Mouse (Mus musculus): ENCODE results near the gene Jak1. TPM values are rescaled to one million over a fixed set of nuclear protein-coding genes. Genes with fewer than 3 reads are reported as not detected.

Gene Jak1
- polyA plus RNA-seq, 1 experiment from 2014 or later = 53.6 TPM

GRCm38 (mm10) chr4:101182603-101183011, 82.5 kb downstream of the Jak1 start:
- ATAC-seq (ENCODE audit: extremely low read depth, insufficient number of reproducible peaks, low FRiP score, low TSS enrichment) = no peak
- Histone ChIP-seq H3K36me3 (peaks cover 57% of the 10 kb centered on the region), H3K27ac (replicated peaks) (peak overlapping the region; percentile 76), H3K4me3 (no peak overlapping the region), H3K4me2 (0 out of 2 replicates have a peak overlapping the region, but pooled peaks have one; percentile 1), H3K9me3 (no peaks in the 10 kb centered on the region), H3K9ac (no peak overlapping the region), H3K4me1 (peaks cover 49% of the 10 kb centered on the region), H3K27me3 (replicated peaks) (no peaks in the 10 kb centered on the region)
- 45% methylated on average over 9 of the region's 9 CpGs for WGBS

DNA sequence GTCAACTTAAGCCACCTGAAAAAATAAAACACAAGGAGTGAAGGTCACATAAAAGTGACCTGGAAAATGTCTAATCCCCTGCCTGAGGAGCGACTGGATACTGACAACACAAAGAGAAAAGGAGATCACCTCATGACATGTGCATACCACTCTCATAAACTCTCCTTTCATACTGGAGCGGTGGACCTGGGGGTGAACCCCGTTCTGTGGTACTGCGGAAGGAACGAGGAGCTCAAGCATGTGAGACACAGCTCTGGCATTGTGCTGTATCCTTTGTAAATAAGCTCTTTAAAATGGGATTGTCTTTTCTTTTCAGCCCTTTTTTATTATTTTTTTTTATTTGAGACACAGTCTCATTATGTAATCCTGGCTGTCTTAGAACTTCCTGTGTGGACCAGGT, 84.4 kb downstream of the Jak1 start:
- no peak overlapping the region for H3K4me3 ChIP-seq
- H3K9ac ChIP-seq = no peak overlapping the region
- ATAC-seq (ENCODE audit: extremely low read depth, insufficient number of reproducible peaks, low FRiP score, low TSS enrichment) = no peak
- H3K9me3 ChIP-seq = no peaks in the 10 kb centered on the region
- H3K4me2 ChIP-seq = no peak overlapping the region
- WGBS = 52% methylated on average over 5 of the region's 5 CpGs
- no peaks in the 10 kb centered on the region for H3K27me3 ChIP-seq (replicated peaks)
- peak overlapping the region; percentile 16; the same call in 1 of the 2 replicates for H3K27ac ChIP-seq (replicated peaks)
- peaks cover 63% of the 10 kb centered on the region for H3K4me1 ChIP-seq
- peaks cover 48% of the 10 kb centered on the region for H3K36me3 ChIP-seq

DNA sequence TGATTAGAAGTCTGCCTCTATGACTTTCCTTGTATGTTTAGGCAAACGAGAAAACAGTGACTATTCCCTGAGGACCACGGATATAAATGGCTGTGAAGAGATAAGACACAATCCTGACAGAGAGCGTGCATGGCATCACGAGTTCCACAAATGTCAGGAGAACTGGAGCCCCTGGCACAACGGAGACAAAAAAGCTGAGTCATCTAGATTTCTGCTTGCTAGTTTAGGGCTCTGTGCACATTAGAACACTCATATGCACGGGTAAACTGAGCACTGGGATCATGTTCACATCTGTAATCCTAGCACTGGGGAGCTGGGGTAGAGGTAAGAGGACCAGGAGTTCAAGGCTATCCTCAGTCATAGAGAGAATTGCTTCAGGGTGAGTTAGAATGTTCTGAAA, 85.2 kb downstream of the Jak1 start:
- WGBS = 19% methylated on average over 6 of the region's 6 CpGs
- Histone ChIP-seq H3K27ac (replicated peaks) (peak overlapping the region; percentile 16; the same call in 1 of the 2 replicates), H3K36me3 (peaks cover 55% of the 10 kb centered on the region), H3K4me2 (no peak overlapping the region), H3K4me1 (peaks cover 66% of the 10 kb centered on the region), H3K9ac (no peak overlapping the region), H3K4me3 (no peak overlapping the region), H3K27me3 (replicated peaks) (no peaks in the 10 kb centered on the region), H3K9me3 (no peaks in the 10 kb centered on the region)
- ATAC-seq (ENCODE audit: extremely low read depth, insufficient number of reproducible peaks, low FRiP score, low TSS enrichment) = no peak

GRCm38 (mm10) chr4:101179076-101179475, 86.0 kb downstream of the Jak1 start:
- peaks cover 63% of the 10 kb centered on the region for H3K4me1 ChIP-seq
- H3K27ac ChIP-seq (replicated peaks) = no peak overlapping the region
- ATAC-seq (ENCODE audit: extremely low read depth, insufficient number of reproducible peaks, low FRiP score, low TSS enrichment) = no peak
- 55% methylated on average over 5 of the region's 5 CpGs for WGBS
- H3K4me2 ChIP-seq = no peak overlapping the region
- H3K4me3 ChIP-seq = no peak overlapping the region
- no peak overlapping the region for H3K9ac ChIP-seq
- no peaks in the 10 kb centered on the region for H3K27me3 ChIP-seq (replicated peaks)
- peaks cover 57% of the 10 kb centered on the region for H3K36me3 ChIP-seq
- no peaks in the 10 kb centered on the region for H3K9me3 ChIP-seq

DNA sequence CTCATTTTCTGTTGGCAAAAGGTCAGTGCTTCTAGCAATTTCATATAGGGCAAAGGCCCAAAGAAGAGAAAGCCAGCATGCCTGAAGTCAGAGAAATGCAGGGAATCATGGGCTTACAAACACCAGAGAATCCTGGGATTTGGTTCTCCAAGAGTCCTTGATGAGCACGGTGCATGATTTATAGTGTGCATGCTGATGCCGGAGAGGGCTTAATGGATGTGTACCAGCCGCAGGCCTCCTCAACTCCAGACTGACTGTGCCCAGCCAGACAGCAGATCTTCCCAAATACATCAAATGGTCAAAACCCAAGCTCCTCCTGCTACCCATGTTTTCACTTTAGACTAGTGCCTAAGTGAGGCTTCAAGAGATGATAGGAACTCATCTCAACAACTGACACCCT, 87.3 kb downstream of the Jak1 start:
- Histone ChIP-seq H3K36me3 (peaks cover 61% of the 10 kb centered on the region), H3K27me3 (replicated peaks) (no peaks in the 10 kb centered on the region), H3K4me1 (peaks cover 52% of the 10 kb centered on the region), H3K9me3 (no peaks in the 10 kb centered on the region), H3K4me3 (no peak overlapping the region), H3K4me2 (no peak overlapping the region), H3K9ac (no peak overlapping the region), H3K27ac (replicated peaks) (no peak overlapping the region)
- ATAC-seq (ENCODE audit: extremely low read depth, insufficient number of reproducible peaks, low FRiP score, low TSS enrichment) = no peak
- WGBS = 76% methylated on average over 3 of the region's 3 CpGs

- H3K9me3 ChIP-seq = no peaks in the 10 kb centered on the region
- H3K27ac ChIP-seq (replicated peaks) = peak overlapping the region; percentile 60
- no peak overlapping the region for H3K4me2 ChIP-seq
- peaks cover 64% of the 10 kb centered on the region for H3K36me3 ChIP-seq
- no peak overlapping the region for H3K9ac ChIP-seq
- peaks cover 42% of the 10 kb centered on the region for H3K4me1 ChIP-seq
- WGBS = 19% methylated on average over 6 of the region's 6 CpGs
- H3K27me3 ChIP-seq (replicated peaks) = no peaks in the 10 kb centered on the region
- no peak overlapping the region for H3K4me3 ChIP-seq
- no peak for ATAC-seq (ENCODE audit: extremely low read depth, insufficient number of reproducible peaks, low FRiP score, low TSS enrichment)
Measured at GRCm38 (mm10) chr4:101176123-101176522, 89.0 kb downstream of the Jak1 start.

DNA sequence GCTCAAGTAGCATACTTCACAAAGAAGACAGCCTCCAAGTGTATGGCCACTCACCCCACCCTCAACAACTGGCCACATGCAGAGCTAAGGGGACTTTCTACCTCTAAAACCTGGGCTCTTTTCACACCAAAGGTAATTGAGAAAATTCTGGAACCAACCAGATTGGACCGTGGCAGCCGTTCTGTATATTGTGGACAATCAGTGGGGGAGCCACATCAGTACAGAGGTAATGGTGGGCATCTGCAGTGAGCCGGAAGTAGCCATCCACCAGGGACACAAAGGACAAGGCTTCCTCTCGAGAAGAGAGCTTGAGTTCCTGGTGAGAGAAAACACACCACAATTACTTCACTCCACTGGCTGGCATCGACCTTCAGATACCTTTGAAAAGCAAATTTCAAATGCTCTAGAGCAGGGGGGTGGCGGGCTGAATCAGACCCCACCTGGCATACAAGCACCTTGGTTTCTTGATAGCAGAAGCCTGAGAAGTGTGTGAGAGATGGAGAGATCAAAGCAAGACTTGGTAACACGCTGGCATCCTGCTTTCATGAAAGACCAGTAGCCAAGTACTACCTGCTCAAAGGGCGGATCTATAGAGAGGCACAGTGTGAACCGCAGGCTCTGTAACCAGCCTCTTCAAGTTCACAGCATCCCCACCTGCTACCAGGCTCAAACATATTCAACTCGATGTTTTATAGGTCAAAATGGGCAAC, 90.0 kb downstream of the Jak1 start:
- Histone ChIP-seq H3K4me3 (no peak overlapping the region), H3K27me3 (replicated peaks) (no peaks in the 10 kb centered on the region), H3K27ac (replicated peaks) (no peak overlapping the region), H3K9ac (no peak overlapping the region), H3K36me3 (peaks cover 73% of the 10 kb centered on the region), H3K9me3 (no peaks in the 10 kb centered on the region), H3K4me1 (peaks cover 32% of the 10 kb centered on the region), H3K4me2 (no peak overlapping the region)
- no peak for ATAC-seq (ENCODE audit: extremely low read depth, insufficient number of reproducible peaks, low FRiP score, low TSS enrichment)
- WGBS = 87% methylated on average over 10 of the region's 10 CpGs

DNA sequence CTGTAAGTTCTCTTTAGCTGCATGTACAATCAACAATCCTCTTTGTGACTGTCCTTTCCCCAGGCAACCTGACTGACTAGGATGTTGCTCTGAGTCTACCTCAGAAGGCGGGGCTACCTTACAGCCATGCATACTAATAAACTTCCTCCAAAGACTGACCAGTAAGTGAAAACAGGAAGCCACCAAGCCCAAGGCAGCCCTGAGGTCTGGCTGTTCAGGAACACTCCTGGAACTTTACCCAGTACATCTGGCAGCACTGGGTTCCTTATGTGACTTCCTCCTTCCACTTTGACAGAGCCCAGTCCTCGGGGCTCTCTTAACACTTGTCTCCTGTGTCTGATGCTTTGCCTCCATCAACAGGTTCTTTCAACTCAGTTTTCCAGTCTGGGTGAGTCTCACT, 92.3 kb downstream of the Jak1 start:
- H3K4me2 ChIP-seq = no peak overlapping the region
- no peak for ATAC-seq (ENCODE audit: extremely low read depth, insufficient number of reproducible peaks, low FRiP score, low TSS enrichment)
- H3K4me1 ChIP-seq = peaks cover 17% of the 10 kb centered on the region
- H3K9ac ChIP-seq = no peak overlapping the region
- no peaks in the 10 kb centered on the region for H3K9me3 ChIP-seq
- no peaks in the 10 kb centered on the region for H3K27me3 ChIP-seq (replicated peaks)
- 61% methylated on average over 2 of the region's 2 CpGs for WGBS
- no peak overlapping the region for H3K4me3 ChIP-seq
- no peak overlapping the region for H3K27ac ChIP-seq (replicated peaks)
- H3K36me3 ChIP-seq = peaks cover 79% of the 10 kb centered on the region

- Histone ChIP-seq H3K4me1 (peaks cover 9% of the 10 kb centered on the region), H3K36me3 (peaks cover 84% of the 10 kb centered on the region), H3K9ac (no peak overlapping the region), H3K4me3 (no peak overlapping the region), H3K4me2 (no peak overlapping the region), H3K27ac (replicated peaks) (no peak overlapping the region), H3K9me3 (no peaks in the 10 kb centered on the region), H3K27me3 (replicated peaks) (no peaks in the 10 kb centered on the region)
- 47% methylated on average over 6 of the region's 6 CpGs for WGBS
- ATAC-seq (ENCODE audit: extremely low read depth, insufficient number of reproducible peaks, low FRiP score, low TSS enrichment) = no peak
Measured at GRCm38 (mm10) chr4:101168189-101168778, 96.8 kb downstream of the Jak1 start.

DNA sequence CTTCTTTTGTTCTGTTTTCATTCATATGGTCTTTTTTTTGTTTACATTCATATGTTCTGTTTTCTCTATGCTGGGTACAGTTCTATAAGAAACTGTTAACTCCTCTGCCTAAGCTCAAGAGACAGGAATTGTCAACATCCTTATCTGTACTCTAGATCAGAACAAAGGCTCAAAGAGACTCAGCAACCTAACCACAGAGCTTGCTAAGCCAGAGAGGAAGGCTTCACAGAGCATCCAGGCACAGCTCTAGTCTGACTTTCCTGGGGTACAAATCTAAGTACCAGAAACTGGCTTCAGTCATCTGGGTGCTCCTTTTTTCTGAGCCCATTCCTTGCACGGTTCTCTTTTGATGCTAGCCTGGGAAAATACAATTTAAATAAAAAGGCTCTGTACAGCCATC, 97.3 kb downstream of the Jak1 start:
- Histone ChIP-seq H3K9ac (no peak overlapping the region), H3K27ac (replicated peaks) (no peak overlapping the region), H3K4me3 (no peak overlapping the region), H3K4me1 (peaks cover 9% of the 10 kb centered on the region), H3K9me3 (no peaks in the 10 kb centered on the region), H3K4me2 (no peak overlapping the region), H3K36me3 (peaks cover 84% of the 10 kb centered on the region), H3K27me3 (replicated peaks) (no peaks in the 10 kb centered on the region)
- WGBS = 81% methylated on average over 1 of the region's 1 CpGs
- ATAC-seq (ENCODE audit: extremely low read depth, insufficient number of reproducible peaks, low FRiP score, low TSS enrichment) = no peak

DNA sequence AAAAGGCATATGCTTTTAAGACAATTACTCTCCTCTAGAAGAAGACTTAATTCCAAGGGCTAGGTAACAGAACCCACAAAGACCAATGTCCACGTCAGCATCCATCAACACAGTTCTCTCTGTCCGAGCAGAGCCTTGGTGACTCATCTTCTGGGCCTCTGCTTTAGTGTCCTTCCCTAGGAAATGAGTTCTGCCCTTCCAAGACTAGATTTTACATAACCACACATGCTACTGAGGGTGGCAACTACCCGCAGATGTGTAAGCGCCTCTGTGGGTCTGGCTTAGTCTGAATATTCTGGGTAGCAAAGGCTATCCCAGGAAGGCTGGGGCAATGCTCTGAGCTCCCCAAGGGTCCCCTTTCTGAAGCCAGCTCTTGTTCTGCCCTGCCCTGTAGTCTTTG, 99.3 kb downstream of the Jak1 start:
- WGBS = 78% methylated on average over 4 of the region's 4 CpGs
- peaks cover 88% of the 10 kb centered on the region for H3K36me3 ChIP-seq
- no peak for ATAC-seq (ENCODE audit: extremely low read depth, insufficient number of reproducible peaks, low FRiP score, low TSS enrichment)

DNA sequence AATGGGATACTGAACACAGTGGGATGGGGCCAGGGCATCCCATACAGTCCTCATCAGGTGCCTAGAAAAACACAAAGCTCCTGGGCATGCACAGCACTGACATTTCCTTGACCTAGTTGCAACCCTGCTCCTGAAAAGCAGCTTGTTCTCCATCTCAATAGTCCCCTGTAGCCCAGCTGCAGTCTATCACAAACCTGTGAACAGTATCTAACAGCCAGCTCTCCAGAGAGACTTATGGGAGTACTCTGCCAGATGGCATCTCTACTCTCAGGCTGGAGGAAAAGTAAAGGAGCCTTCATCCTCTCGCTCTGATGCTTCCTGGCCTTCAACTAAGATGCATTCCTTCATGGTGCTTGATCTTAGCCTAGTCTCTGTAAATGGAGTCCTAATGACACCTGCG, 100.4 kb downstream of the Jak1 start:
- H3K9me3 ChIP-seq = no peaks in the 10 kb centered on the region
- no peak for ATAC-seq (ENCODE audit: extremely low read depth, insufficient number of reproducible peaks, low FRiP score, low TSS enrichment)

More for the DNA sequence above, 99.3 kb downstream of the Jak1 start:
- H3K27ac ChIP-seq (replicated peaks) = no peak overlapping the region
- H3K27me3 ChIP-seq (replicated peaks) = no peaks in the 10 kb centered on the region
- no peak overlapping the region for H3K4me3 ChIP-seq
- no peak overlapping the region for H3K4me2 ChIP-seq
- H3K9me3 ChIP-seq = no peaks in the 10 kb centered on the region
- H3K4me1 ChIP-seq = peaks cover 9% of the 10 kb centered on the region
- H3K9ac ChIP-seq = no peak overlapping the region

More for the DNA sequence above, 100.4 kb downstream of the Jak1 start:
- WGBS = 76% methylated on average over 2 of the region's 2 CpGs
- H3K9ac ChIP-seq = no peak overlapping the region
- H3K4me2 ChIP-seq = no peak overlapping the region
- H3K4me1 ChIP-seq = peaks cover 9% of the 10 kb centered on the region
- H3K4me3 ChIP-seq = no peak overlapping the region
- H3K27me3 ChIP-seq (replicated peaks) = no peaks in the 10 kb centered on the region
- H3K36me3 ChIP-seq = peaks cover 88% of the 10 kb centered on the region
- H3K27ac ChIP-seq (replicated peaks) = no peak overlapping the region
